Mouse (Mus musculus) urinary bladder, postnatal 25 days (tissue): ENCODE measurements around the gene Adamts2.

Experiments used
- DNase-seq: peaks from one replicate; pipeline ENCODE4 v3.0.0; 2022; ENCODE audit warnings: low spot score

The Adamts2 gene

GRCm38 (mm10) chr11:50734129-50734528 is 132.2 kb downstream of the Adamts2 start:
- DNase-seq, result no peak

- no peak for DNase-seq
Measured at GRCm38 (mm10) chr11:50736548-50736947, 134.7 kb downstream of the Adamts2 start.

GRCm38 (mm10) chr11:50738436-50738835 is 136.6 kb downstream of the Adamts2 start:
- no peak for DNase-seq

GRCm38 (mm10) chr11:50739453-50739852 is 137.6 kb downstream of the Adamts2 start:
- DNase-seq, result no peak

- DNase-seq, result no peak
Measured at GRCm38 (mm10) chr11:50742146-50742545, 140.3 kb downstream of the Adamts2 start.

GRCm38 (mm10) chr11:50744971-50745370 is 143.1 kb downstream of the Adamts2 start:
- no peak for DNase-seq

GRCm38 (mm10) chr11:50746508-50746907 is 144.6 kb downstream of the Adamts2 start:
- DNase-seq, result no peak

- DNase-seq, result no peak
Measured at GRCm38 (mm10) chr11:50750983-50751585, 149.2 kb downstream of the Adamts2 start.

GRCm38 (mm10) chr11:50757741-50758140 is 155.9 kb downstream of the Adamts2 start:
- DNase-seq, result no peak

GRCm38 (mm10) chr11:50766461-50766860 is 164.6 kb downstream of the Adamts2 start:
- DNase-seq, result no peak

GRCm38 (mm10) chr11:50767039-50767438 is 165.2 kb downstream of the Adamts2 start:
- peak; percentile 31 for DNase-seq

- DNase-seq, result peak; percentile 87
Measured at GRCm38 (mm10) chr11:50768995-50769749, 167.3 kb downstream of the Adamts2 start.

- no peak for DNase-seq
Measured at GRCm38 (mm10) chr11:50771006-50771405, 169.1 kb downstream of the Adamts2 start.

GRCm38 (mm10) chr11:50797674-50798073 is 195.8 kb downstream of the Adamts2 start:
- no peak for DNase-seq

GRCm38 (mm10) chr11:50798836-50799235 is 197.0 kb downstream of the Adamts2 start:
- DNase-seq, result no peak

GRCm38 (mm10) chr11:50814233-50814632 is 212.3 kb downstream of the Adamts2 start:
- no peak for DNase-seq

GRCm38 (mm10) chr11:50826214-50826613 is 224.3 kb downstream of the Adamts2 start:
- no peak for DNase-seq

GRCm38 (mm10) chr11:50827010-50827953 is 225.4 kb downstream of the Adamts2 start, which contains the start of gene Zfp354c:
TSS of gene Zfp354c (minus strand) at chr11:50827724.
- DNase-seq, result peak; percentile 75

GRCm38 (mm10) chr11:50835727-50836126 is 233.8 kb downstream of the Adamts2 start:
- no peak for DNase-seq

- DNase-seq, result peak; percentile 86
Measured at GRCm38 (mm10) chr11:50841023-50841735, 239.3 kb downstream of the Adamts2 start, which contains the start of gene Zfp879. TSS of gene Zfp879 (minus strand) at chr11:50841552.

- no peak for DNase-seq
Measured at GRCm38 (mm10) chr11:50845951-50846350, 244.1 kb downstream of the Adamts2 start.

- DNase-seq, result no peak
Measured at GRCm38 (mm10) chr11:50847047-50847446, 245.2 kb downstream of the Adamts2 start.
